Mouse (Mus musculus): Measurements from ENCODE around the gene Parvb.

GRCm38 (mm10) chr15:84216461-84217084 is 15.3 kb upstream of the Parvb start:
- TF ChIP-seq CTCF (IDR thresholded peaks at IDR 0.05; ENCODE audit: low read depth): no peak
- no peak for TF ChIP-seq EP300 (IDR thresholded peaks at IDR 0.05; ENCODE audit: low read depth)

Data from heart, postnatal 0 days (tissue).